Mouse (Mus musculus) liver, embryonic 14 days (tissue): Measurements from ENCODE around the gene Trim32. TPM values are rescaled to one million over a fixed set of nuclear protein-coding genes. Genes with fewer than 3 reads are reported as not detected.

Source experiments
- polyA plus RNA-seq: library from polyadenylated mRNA; depleted of rRNA; stranded (reverse); fragments of >200 nt; gene quantifications from 2 replicates; pipeline ENCODE4 v1.2.3, GENCODE M21; 2012; rRNA removed

Gene Trim32
- polyA plus RNA-seq: 2.7 and 3.1 TPM in 2 replicates

DNA sequence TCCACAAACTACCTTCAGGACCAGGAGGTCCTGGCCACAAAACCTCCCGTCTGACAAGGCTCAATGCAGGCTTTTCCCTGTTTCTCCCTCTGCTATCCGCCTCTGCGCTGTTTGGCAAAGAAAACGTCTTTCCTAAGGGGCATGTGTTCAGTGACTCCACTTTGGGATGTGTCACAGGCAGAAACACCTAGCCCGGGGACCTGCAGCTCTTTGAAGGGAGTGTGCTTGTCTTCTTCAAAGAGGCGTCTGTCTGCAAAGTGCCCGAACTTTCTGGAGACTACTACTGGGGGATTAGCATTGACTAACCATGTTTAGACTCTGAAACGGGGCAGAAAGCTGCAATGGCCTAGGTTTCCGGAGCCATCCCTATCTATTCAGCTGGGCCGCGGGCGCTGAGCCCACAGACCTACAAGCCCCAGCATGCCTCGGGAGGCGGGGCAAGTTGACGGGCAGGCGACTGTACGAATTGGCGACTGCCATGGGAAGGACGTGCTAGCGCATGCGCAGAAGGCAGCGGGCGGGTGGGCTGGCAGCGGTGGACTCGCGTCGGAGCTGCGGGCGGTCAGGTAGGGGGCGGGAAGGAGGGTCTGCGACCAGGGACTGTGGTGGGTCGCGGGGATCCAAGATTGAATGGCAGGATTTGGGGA is at the start of gene Trim32:
Gene Trim32, plus strand, starts transcription at position 483 of the 647 bp plus-strand sequence.

